Mouse (Mus musculus) heart, postnatal 36 days (tissue): ENCODE measurements around the gene Msl2. TPM values are rescaled to one million over a fixed set of nuclear protein-coding genes. Genes with fewer than 3 reads are reported as not detected.

Experiments used
- DNase-seq, 2 experiments: peaks; one replicate each; pipeline ENCODE4 v3.0.0; 2021 to 2022
- intact Hi-C: fragments of 180-260 bp; cut with DNase I; formaldehyde crosslinking; loops from one replicate; pipeline ENCODE4 v1.15.1; 2025
- total RNA-seq, 2 experiments: library from RNA; stranded (reverse); gene quantifications; 2 replicates each; pipeline ENCODE4 v1.2.3; 2021

The Msl2 gene
- total RNA-seq = 10 to 100 TPM; 32.1 to 38.5 TPM

DNA sequence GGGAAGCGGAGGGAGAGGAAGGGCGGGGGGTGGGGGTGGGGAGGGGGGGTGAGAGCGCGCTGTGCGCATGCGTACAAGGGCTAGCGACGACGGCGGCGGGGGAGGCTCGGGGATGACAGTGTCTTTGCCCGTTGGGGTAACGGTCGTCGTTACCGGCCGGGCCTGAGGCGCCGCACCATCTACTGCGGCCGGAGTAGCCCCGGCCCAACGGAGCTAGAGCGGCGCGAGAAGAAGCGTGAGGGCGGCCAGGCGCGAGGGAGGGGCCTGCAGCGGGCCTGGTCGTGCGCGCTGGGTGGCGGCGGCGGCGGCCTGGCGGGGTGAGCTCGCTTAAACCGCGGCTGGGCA is at the start of gene Msl2:
Msl2 (plus strand) TSS at position 115 of the 345 bp plus-strand sequence.
- intact Hi-C loops = loop anchor here (2.0 to 10.0 kb wide), 5 partner anchors 31 to 529 kb away; partner anchors contain the start of genes Nck1 and Pccb
- no peak for DNase-seq

DNA sequence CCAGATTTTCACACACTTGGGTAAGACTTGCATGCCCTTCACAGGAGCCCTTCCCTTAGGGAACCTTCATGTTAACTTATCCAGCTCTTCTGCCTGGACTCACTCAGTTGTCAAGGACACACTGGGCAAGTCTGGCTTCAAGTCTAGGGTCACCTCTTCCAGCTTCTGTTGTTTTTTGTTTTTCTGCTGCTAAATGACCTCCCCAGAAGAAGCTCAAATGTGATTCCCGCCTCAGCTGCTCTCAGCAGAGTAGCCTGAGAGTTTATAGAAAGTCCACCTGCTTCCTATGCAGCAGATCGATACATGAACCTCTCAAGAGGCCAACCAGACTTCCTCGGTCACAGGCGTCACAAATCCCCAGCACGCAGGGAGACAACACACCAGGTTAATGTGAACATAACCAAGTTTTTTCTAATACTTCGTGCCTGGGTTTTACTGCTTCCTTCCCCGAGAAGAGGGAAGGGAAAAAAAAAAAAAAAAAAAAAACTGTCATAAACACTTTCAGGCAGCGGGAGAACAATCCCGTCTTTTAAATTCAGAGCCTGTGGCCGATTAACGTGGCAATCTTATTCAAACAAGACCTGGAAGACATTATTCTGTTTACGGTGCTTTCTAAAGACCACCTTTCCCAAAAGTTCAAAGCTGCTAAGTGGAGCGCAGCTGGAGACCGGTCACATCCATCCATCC is 40.0 kb upstream of the Msl2 start:
- intact Hi-C loops = loop anchor here (2.0 kb wide), 1 partner anchor 39 kb away; no protein-coding TSS in a partner anchor
- DNase-seq = peak in 1 of 2 experiments; percentile 9

DNA sequence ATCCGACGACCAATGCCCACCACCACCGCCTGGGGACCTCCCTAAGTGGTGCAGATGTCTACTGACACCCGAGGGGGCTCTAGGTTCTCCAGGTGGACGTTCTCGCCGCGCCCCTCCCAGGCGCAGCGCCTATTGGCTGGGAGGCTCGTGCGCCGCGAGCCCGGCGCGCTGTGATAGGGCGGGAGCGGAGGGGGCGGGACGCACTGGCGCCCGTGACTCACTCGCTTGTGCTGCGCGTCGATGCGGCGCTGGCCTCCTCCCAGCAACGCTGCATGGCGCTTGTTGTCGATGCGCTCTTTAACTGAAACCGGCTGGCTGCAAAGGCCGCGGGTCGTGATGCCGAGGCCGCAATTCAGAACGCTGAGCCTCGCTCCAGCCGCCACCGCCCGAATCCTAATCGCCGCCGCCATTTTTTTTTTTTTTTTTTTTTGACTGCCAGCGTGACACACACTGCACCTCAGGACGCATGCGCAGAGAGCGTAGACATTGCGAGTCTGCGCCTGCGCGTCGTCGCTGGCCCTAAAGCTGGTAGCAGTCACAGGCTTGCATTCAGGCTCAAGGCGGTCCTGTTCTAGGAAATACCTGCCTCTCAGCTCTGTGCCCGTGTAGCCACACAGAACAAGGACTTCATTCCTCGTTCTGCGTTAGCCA is 39.3 kb upstream of the Msl2 start, which contains the start of gene Pccb:
Pccb (minus strand) TSS at position 451 of the 651 bp plus-strand sequence.
- intact Hi-C loops = loop anchor here (2.0 kb wide), 1 partner anchor 38 kb away; no protein-coding TSS in a partner anchor
- peak; percentile 96 to 97 for DNase-seq

DNA sequence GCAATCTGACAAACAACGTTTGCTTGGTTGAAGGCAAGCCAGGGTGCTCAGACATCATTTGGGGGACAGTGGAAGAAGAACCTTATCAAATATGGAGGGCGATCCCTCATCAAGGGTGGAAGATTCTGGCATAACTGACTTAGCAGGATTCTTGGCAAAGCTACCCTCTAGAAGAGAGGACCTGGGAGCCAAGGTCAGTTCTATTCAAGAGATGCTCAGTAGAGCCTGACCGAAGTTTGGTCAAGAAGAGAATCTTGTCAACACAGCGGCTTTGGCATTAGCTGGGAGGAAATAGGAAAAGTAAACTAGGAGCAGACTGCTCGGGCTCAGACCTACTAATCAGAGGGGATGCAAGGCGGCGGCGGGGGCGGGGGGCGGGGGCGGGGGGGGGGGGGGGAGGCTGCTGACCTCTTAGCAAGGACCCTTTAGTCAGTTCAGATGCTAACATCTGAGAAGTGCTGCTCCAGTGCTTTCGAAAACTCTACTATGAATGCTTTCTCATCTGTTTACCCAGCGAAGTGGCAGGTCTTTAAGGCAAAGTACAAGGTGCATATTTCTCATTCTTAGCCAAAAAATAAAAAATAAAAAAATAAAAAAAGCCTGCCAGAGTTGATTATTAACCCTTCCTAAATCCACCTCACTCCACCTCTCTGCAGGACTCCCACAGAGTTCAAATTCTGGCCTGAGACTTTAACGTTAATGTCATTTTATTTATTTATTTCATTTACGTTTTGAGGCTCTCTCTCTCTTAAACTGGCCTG is 37.9 kb upstream of the Msl2 start:
- DNase-seq = no peak
- intact Hi-C loops = loop anchor here (2.0 kb wide), 1 partner anchor 37 kb away; no protein-coding TSS in a partner anchor

DNA sequence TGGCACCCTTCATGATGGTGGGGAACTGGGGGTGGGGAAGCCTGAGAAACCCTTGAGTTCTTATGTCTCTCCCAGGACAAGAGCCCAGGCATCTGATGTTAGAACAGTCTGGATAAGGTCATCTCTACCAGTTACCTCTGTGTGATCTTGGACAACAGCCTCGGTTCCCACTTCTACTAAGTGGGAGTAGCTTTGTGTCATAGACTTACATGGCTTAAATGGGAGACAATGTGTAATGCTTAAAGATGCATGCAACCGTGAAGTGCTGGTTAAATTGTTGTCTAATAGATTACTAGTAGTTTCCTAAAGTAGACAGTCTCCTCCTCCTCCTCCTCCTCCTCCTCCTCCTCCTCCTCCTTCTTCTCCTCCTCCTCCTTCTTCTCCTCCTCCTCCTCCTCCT is 37.0 kb upstream of the Msl2 start:
- no peak for DNase-seq
- intact Hi-C loops = no loop called here

DNA sequence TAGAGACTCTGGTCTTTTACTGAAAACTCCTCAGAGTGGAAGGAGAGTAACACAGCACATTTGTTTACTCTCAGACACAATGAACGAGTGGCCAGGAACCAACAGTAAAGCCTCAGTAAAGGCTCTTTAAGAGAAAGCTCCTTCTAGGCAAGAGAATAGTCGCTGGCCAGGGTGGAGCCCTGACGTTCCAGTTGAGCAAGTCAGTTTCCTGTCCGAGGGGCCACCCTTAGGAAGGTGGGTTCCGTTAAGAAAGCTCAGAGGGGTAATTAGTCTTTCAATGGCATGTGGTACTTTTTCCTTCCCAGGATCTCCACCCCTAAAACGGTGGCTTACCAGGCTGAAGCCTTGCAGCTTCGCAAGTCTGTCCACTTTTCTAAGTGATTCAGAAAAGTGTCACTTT is 36.5 kb upstream of the Msl2 start:
- DNase-seq = peak in 1 of 2 experiments; percentile 13
- intact Hi-C loops = no loop called here

DNA sequence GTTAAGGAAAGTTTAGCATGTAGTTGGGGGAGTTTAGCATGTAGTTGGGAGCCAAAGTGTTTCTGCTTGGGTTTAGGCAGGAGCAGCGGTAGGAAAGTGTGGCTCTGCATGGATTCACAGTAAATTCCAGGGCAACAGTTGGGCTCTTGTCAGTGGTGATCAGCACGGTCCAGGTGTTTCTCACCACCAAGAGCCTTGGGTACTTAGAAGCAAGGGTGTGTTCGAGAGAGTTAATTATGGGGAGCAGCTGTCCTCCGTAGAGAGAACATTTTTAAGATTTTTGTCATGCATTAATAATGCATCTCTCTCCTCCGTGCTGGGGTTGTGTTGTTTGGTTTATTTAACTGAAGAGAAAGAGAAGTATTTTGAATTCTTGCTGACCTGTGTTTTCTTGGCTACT is 35.3 kb upstream of the Msl2 start:
- no peak for DNase-seq
- intact Hi-C loops = no loop called here

DNA sequence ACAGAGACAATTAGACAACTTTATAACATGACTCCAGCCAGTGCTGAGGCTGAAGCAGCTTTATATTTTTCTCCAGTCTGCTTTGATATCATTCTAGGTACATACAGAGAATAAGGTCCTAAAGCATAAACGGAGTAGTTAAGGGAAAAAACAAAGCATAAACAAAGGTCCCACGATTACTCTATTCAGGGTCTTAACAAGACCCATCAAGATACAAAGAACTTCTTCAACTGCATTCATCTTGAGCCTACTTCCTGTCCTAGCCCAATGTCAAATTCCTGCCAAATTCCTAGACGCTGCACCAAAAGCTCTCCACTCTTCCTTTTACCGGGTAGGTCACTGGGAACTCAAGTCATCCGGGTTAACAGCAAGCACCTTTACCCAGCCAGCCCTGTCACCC is 32.4 kb upstream of the Msl2 start:
- intact Hi-C loops = no loop called here
- no peak for DNase-seq

DNA sequence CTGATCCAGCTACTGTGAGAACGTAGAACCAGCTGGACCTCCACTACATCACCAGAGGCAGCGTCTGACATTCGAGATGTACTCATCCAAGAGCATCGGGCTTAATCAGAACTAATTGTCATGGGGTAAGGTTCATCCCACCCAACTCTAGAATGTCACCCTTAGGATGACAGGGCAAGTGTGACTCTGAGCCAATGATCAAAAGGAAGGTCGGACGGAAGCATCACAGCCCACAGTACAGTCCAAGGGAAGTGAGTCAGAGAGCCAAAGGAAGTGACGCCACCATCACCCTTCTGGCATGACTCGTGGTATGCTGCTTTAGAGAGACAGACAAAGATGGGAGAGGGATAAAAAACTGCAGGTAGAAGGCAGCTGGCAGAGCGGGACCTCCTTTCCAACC is 31.7 kb upstream of the Msl2 start:
- DNase-seq = no peak
- intact Hi-C loops = no loop called here

DNA sequence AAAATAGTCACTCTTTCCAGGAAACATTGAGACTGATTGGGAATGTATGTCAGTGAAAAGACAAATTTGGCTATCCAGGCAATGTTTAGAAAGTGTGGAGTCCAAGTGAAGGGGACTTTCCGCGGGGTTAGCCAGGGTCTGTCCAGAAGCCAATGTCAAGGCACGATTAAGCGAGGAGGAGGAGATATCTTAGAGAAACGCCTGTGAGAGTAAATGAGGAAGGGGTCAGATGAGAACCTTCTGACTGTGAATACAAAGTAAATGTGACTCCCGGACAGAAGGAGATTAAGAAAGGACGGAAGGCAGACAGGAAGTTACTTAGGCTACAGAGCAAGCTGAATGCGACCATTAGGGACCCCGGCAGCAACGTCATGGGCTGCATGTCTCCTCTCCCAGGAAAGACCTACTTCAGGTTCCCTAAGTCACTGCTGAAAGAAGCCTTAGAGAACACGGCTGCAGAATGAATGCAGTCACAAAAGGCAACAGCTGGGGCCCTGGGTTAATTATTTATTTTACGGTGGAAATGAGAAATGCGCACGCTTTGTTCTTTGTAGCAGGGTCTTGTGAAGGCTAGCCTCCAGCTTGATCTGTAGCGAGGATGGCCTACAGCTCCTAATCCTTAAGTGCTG is 28.1 kb upstream of the Msl2 start:
- no peak for DNase-seq
- intact Hi-C loops = no loop called here

DNA sequence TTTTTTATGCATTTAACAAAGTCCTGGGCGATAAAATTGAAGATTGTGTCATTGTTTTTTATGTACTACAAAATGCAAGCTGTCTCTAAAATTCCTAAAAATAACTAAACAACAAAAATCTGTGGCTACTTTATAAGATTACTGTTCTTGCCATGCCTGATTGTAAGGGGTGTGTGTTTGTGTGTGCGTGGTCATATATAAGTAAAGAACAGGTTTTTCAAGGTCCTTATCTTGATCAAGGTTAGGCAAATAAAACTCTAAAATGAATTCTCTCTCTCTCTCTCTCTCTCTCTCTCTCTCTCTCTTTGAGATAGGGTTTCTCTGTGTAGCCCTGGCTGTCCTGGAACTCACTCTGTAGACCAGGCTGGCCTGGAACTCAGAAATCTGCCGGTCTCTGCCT is 21.9 kb upstream of the Msl2 start:
- no peak for DNase-seq
- intact Hi-C loops = no loop called here

DNA sequence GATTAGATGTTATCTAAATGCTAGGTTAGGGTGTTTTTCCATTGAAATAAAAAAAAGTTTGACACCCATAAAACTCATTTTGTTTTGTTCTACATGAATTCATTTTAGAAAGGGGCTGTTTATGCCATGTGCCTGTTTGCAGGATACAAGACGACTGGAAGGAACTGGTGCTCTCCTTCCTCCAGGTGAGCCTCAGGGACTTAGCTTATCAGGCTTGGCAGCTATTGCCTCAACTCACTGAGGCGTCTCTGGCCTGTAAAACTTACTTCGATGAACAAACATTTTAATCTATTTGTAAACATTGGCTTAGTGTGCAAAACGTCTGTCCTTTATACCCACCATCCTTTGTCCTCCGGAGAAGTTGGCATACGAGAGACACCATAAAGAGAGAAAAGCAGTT is 21.2 kb upstream of the Msl2 start:
- DNase-seq = no peak
- intact Hi-C loops = no loop called here

DNA sequence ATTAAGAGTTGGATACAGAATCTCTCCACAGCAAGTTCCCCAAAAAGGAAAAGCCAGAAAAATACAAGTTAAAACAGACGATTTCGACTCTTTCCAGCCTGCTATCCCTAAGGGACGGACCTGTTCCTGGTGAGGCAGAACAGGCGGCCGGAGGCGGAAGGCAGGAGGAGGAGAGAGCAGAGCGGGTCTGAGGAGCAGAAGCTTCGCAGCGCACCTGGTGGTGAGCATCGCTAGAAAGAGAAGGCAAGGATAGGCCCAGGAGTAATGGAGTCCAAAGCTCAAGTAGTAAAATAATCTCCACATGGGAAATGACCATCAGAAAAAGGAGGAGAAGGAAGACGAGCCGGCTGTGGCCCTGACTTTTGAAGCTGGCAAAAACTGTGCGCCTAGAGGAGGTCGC is 20.6 kb upstream of the Msl2 start:
- intact Hi-C loops = no loop called here
- DNase-seq = no peak

DNA sequence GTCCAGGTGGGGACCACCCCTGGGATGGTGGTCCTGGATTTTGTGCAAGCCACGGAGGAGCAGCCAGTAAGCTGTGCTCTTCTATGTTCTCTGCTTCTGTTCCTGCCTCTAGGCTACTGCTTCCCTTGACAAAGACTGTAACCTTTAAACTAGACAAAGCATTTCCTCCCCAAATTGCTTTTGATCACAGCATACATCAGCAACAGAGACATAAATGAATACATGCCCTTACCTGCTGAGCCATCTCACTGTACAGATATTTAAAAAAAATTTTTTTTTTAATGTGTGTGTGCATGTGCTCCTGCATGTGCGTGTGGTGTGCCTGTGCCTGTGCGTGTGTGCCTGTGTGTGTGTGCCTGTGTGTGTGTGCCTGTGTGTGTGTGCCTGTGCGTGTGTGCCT is 16.7 kb upstream of the Msl2 start:
- intact Hi-C loops = no loop called here
- DNase-seq = no peak

DNA sequence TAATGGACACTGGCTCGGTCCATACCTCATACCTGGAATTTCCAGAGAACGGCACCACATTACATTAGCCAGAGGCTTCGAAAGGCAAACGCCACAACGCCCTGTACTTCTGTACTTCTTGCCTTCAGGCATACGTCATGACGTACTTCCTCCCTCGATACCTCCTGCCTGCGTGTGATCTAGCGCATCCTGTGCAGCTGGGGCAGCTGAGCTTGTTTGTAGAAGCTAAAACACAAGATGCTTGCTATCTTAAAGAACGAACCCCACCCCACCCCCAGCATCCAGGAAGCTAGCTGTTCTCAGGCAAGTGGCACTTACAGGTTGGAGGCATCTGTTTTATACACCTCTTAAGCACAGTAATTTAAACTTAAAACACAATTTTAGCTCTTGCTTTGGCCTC is 12.9 kb upstream of the Msl2 start:
- intact Hi-C loops = no loop called here
- DNase-seq = no peak

DNA sequence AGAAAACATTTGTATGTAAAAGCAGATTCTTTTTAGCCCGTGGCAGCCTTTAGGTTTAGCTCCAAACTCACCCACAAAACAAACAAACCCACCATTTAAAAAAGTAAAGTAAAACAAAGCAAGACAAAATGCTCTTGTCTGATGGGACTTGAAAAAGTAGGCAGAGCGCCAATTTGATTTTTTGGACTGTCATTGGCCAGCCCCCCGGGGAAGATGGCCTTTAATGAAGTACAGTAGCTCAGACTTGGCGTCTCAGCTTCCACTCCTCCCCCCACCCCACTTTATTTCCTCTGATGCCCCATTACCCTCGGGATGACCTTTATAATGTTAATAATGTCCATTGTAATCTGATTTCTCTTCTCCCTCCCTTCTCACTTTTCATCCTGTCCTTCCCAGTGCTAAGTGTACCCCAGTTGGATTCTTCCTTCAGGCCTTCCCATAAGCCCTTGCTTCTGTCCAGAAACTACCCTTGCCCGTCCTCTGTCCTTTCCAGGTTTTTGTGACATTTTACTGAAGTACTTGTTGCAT is 11.6 kb upstream of the Msl2 start:
- intact Hi-C loops = no loop called here
- DNase-seq = no peak

DNA sequence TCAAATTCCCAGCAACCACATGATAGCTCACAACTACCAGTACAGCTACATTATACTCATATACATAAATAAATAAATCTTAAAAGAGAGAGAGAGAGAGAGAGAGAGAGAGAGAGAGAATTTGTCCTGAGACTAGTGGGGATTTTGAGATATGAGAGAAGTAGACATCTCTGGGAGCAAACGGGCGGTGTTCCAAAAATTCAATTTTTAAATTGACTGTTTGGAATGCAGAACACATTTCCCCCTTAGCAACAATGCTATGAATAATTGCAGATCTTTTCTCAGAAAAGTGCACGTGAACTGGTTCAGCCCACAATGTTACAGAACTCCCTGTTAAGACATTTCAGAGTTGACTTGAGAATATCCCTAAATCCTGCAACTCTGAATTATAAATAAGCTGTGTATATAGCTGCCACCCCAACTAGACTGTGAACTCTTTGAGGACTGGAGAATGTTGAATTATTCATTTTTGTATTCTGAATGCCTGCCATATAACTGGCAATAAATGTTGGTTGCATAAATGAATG is 8.8 kb upstream of the Msl2 start:
- intact Hi-C loops = no loop called here

DNA sequence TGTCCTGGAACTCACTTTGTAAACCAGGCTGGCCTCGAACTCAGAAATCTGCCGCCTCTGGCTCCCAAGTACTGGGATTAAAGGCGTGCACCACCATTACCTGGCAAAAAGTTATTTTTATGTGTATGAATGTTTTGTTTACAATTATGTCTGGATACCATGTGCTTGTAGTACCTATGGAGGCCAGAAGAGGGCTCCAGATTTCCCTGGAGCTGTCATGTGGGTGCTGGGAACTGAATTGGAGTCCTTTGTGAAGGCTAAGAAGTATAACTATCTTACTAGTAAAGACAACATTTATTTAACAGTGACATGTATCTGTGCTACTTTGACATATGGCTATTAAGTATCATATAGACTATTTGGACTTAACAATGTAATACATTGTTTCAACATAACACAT is 4.1 kb upstream of the Msl2 start:
- no peak for DNase-seq
- intact Hi-C loops = loop anchor here (5.0 to 10.0 kb wide), 2 partner anchors 88 to 525 kb away; partner anchors contain the start of gene Nck1

More for the DNA sequence above, 8.8 kb upstream of the Msl2 start:
- no peak for DNase-seq

DNA sequence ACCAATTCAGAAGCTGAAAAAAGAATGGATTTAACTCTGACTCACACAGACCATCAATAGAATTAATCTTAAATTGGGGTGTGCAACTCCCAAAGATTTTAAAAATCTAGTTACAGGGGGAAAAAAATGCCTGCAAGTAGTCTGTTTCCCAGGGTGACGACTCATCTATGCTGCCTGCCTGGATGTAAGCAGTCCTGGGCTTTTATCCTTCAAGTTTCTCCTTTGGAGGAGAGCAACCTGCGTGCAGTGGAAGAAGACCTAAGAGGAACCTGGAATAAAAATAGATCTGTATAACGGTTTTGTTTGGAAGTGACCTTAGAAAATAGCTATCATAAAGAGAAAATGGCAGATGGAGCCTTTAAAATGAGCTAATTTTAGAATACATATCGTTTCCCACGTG is 1.4 kb upstream of the Msl2 start:
- no peak for DNase-seq
- intact Hi-C loops = loop anchor here (2.0 to 10.0 kb wide), 3 partner anchors 38 to 528 kb away; partner anchors contain the start of genes Nck1 and Pccb
